Comparison of ENCODE assay signal across 22 mouse cellular contexts in the genomic region with DNA sequence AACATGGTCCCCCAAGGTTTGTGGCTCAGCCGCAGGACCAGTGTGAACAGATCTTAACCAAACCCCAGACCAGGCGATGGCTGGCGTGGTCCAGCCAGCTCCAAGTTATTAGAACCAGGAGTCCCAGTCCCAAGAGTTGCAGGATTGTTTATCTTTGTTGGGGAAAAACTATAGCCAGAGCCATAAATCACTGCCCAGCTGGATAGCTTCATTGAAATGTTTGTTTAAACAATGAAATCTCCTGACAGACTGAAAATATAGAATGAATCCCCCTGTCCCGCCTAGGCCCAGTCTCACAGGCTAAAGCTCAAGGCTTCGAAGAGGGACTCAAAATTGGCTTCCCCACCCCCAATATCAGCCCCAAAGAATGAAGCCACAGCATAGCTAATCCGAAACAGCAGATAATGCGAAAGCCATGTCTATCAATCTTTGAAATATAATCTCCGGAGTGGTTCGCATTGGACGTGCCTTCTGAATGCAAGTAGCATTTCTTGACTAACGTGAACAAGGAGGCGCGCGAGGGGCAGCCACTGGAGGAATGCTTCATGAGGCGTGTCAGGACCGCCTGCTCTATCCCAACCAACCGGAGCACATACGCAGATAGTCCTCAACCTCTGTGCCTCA. TPM values are rescaled to one million over a fixed set of nuclear protein-coding genes. Genes with fewer than 3 reads are reported as not detected.
A peak's percentile ranks its signal among the peaks of the same experiment; 100 is the strongest.
DNase-seq lines count a peak whose midpoint lies in the region; ATAC-seq lines count a peak whose summit lies in the region.
"Had no signal": no experiment of that assay in that cellular context is flagged by ENCODE, and none has a peak within 500 bp of the region (broad histone marks: within the 10 kb centered on the region; RNA-seq: fewer than 3 reads in every experiment).

No protein-coding gene starts in this region.

- no peak; the same call in 1 of the 2 replicates for ATAC-seq in kidney, embryonic 16.5 days (ENCODE audit: low FRiP score, low TSS enrichment)
- peak; percentile 35; the same call in 1 of the 2 replicates for ATAC-seq in intestine, embryonic 16.5 days
- no peak for ATAC-seq in frontal cortex, adult (ENCODE audit: low TSS enrichment)
- ATAC-seq: forebrain, embryonic 13.5 days; hindbrain, embryonic 16.5 days; midbrain, embryonic 15.5 days had no signal

- H3K36me3 ChIP-seq in kidney, embryonic 16.5 days (ENCODE audit: insufficient read depth, low read length) = no peaks in the 10 kb centered on the region
- H3K36me3 ChIP-seq in intestine, embryonic 16.5 days (ENCODE audit: control insufficient read depth, insufficient read depth, low read length) = no peaks in the 10 kb centered on the region
- H3K36me3 ChIP-seq: heart, embryonic 15.5 days; midbrain, embryonic 15.5 days; neural tube, embryonic 15.5 days had no signal

- peaks cover 30% of the 10 kb centered on the region for H3K4me1 ChIP-seq in kidney, embryonic 16.5 days (ENCODE audit: insufficient read depth, low read length)
- H3K4me1 ChIP-seq in intestine, embryonic 16.5 days (ENCODE audit: control insufficient read depth, insufficient read depth, low read length) = peaks cover 11% of the 10 kb centered on the region
- H3K4me1 ChIP-seq: forebrain, embryonic 13.5 days had no signal

- H3K9ac ChIP-seq in kidney, embryonic 16.5 days (replicated peaks; ENCODE audit: low read length) = 0 out of 2 replicates have a peak overlapping the region, but pooled peaks have one; percentile 5
- no peak overlapping the region for H3K9ac ChIP-seq in intestine, embryonic 16.5 days (ENCODE audit: low read depth, low read length)
- H3K9ac ChIP-seq: forebrain, embryonic 13.5 days; heart, embryonic 15.5 days; midbrain, embryonic 15.5 days; neural tube, embryonic 15.5 days had no signal

- no peak for DNase-seq in kidney, postnatal 25 days
- peak; percentile 42 for DNase-seq in NIH3T3 (ENCODE audit: low read depth)
- DNase-seq in embryo, embryonic 10.5 days (ENCODE audit: low spot score) = peak; percentile 50
- DNase-seq in ovary, postnatal 36 days (ENCODE audit: low spot score) = no peak
- DNase-seq: adrenal gland, adult 8-10 months; cerebellum, adult 8-10 months; gastrocnemius, postnatal 10 days; kidney, postnatal 36 days; layer of hippocampus, adult 9-11 months; lung, adult 2 months; right cerebral cortex, postnatal 14 days; spleen, adult 18-20 months had no signal

- no peak overlapping the region for H3K4me2 ChIP-seq in kidney, embryonic 16.5 days (replicated peaks; ENCODE audit: low read depth, low read length)
- H3K4me2 ChIP-seq in intestine, embryonic 16.5 days (ENCODE audit: low read depth, low read length) = no peak overlapping the region
- H3K4me2 ChIP-seq: forebrain, embryonic 13.5 days; heart, embryonic 15.5 days; liver, embryonic 11.5 days; midbrain, embryonic 15.5 days; neural tube, embryonic 15.5 days had no signal

- H3K27ac ChIP-seq in kidney, embryonic 16.5 days (ENCODE audit: low read length) = peak overlapping the region; percentile 48; the same call in 1 of the 2 replicates
- H3K27ac ChIP-seq in intestine, embryonic 16.5 days (ENCODE audit: low read length) = no peak overlapping the region
- H3K27ac ChIP-seq: forebrain, embryonic 13.5 days; heart, embryonic 15.5 days; midbrain, embryonic 15.5 days; neural tube, embryonic 15.5 days had no signal

- WGBS in kidney, embryonic 16.5 days = 44% methylated on average over 18 of the region's 18 CpGs
- WGBS in intestine, embryonic 16.5 days = 51% methylated on average over 18 of the region's 18 CpGs

- no peak overlapping the region for H3K4me3 ChIP-seq in kidney, embryonic 16.5 days (ENCODE audit: low read length)
- H3K4me3 ChIP-seq in intestine, embryonic 16.5 days (ENCODE audit: low read length) = no peak overlapping the region
- H3K4me3 ChIP-seq: forebrain, embryonic 13.5 days; heart, embryonic 15.5 days; midbrain, embryonic 15.5 days; myocyte; neural tube, embryonic 15.5 days had no signal

- no peaks in the 10 kb centered on the region for H3K27me3 ChIP-seq in kidney, embryonic 16.5 days (ENCODE audit: insufficient read depth, low read length)
- no peaks in the 10 kb centered on the region for H3K27me3 ChIP-seq in intestine, embryonic 16.5 days (replicated peaks; ENCODE audit: control insufficient read depth, insufficient read depth, low read length)
- H3K27me3 ChIP-seq: neural tube, embryonic 15.5 days had no signal

- no peaks in the 10 kb centered on the region for H3K9me3 ChIP-seq in kidney, embryonic 16.5 days (ENCODE audit: low read length)
- H3K9me3 ChIP-seq in intestine, embryonic 16.5 days (ENCODE audit: control insufficient read depth, low read length) = no peaks in the 10 kb centered on the region
- H3K9me3 ChIP-seq: forebrain, embryonic 13.5 days; heart, embryonic 15.5 days; midbrain, embryonic 15.5 days; neural tube, embryonic 15.5 days had no signal

RNA-seq across cellular contexts. Expression of gene Pkdcc, which starts 35.9 kb away (rescaled TPM):
- 29.9 and 31.6 TPM in 2 replicates for polyA plus RNA-seq in kidney, embryonic 16.5 days (2015; fragmentation: Nextera tagmentation; extraction: Ambion mirVana)
- 18.3 and 18.7 TPM in 2 replicates for polyA plus RNA-seq in intestine, embryonic 16.5 days (2015; fragmentation: Nextera tagmentation; extraction: Ambion mirVana)

Comparison
In these comparisons a context has a peak if more than half of its experiments do, and no peak if none do; other contexts are left out.
1. DNase-seq: peak in NIH3T3 (single experiment) and embryo, embryonic 10.5 days (single experiment); none in kidney, postnatal 25 days (0 of 2) and ovary, postnatal 36 days (single experiment).